Comparison of ENCODE assay signal across 10 mouse cellular contexts in genomic region chr12:30372293-30372692, GRCm38 (mm10). TPM values are rescaled to one million over a fixed set of nuclear protein-coding genes. Genes with fewer than 3 reads are reported as not detected.
A peak's percentile ranks its signal among the peaks of the same experiment; 100 is the strongest.
DNase-seq lines count a peak whose midpoint lies in the region; ATAC-seq lines count a peak whose summit lies in the region.
"Had no signal": no experiment of that assay in that cellular context is flagged by ENCODE, and none has a peak within 500 bp of the region (broad histone marks: within the 10 kb centered on the region; RNA-seq: fewer than 3 reads in every experiment).

No protein-coding gene starts in this region.

- H3K4me1 ChIP-seq in kidney, embryonic 14.5 days (ENCODE audit: control insufficient read depth, insufficient read depth, low read length), result 0 out of 2 replicates have a peak, but pooled peaks cover 6% of the 10 kb centered on the region
- peaks cover 13% of the 10 kb centered on the region for H3K4me1 ChIP-seq in heart, embryonic 13.5 days
- no peaks in the 10 kb centered on the region for H3K4me1 ChIP-seq in liver, embryonic 11.5 days (replicated peaks; ENCODE audit: control insufficient read depth, insufficient read depth, low read length)
- no peaks in the 10 kb centered on the region for H3K4me1 ChIP-seq in neural tube, embryonic 14.5 days (ENCODE audit: control insufficient read depth, insufficient read depth, low read length)

- peak overlapping the region; percentile 51 for H3K4me3 ChIP-seq in kidney, embryonic 14.5 days (ENCODE audit: low read length)
- H3K4me3 ChIP-seq in heart, embryonic 13.5 days, result peak overlapping the region; percentile 62
- H3K4me3 ChIP-seq in liver, embryonic 11.5 days (ENCODE audit: low read depth, low read length), result peak overlapping the region; percentile 47
- H3K4me3 ChIP-seq in neural tube, embryonic 14.5 days (ENCODE audit: low read depth, low read length), result peak overlapping the region; percentile 43

- no peaks in the 10 kb centered on the region for H3K36me3 ChIP-seq in kidney, embryonic 14.5 days (ENCODE audit: control insufficient read depth, insufficient read depth, low read length)
- no peaks in the 10 kb centered on the region for H3K36me3 ChIP-seq in heart, embryonic 13.5 days
- no peaks in the 10 kb centered on the region for H3K36me3 ChIP-seq in liver, embryonic 11.5 days (ENCODE audit: control insufficient read depth, insufficient read depth, low read length)
- no peaks in the 10 kb centered on the region for H3K36me3 ChIP-seq in neural tube, embryonic 14.5 days (ENCODE audit: control insufficient read depth, insufficient read depth, low read length)

- H3K9me3 ChIP-seq in kidney, embryonic 14.5 days (ENCODE audit: control insufficient read depth, low read length), result no peaks in the 10 kb centered on the region
- H3K9me3 ChIP-seq in heart, embryonic 13.5 days, result no peaks in the 10 kb centered on the region
- H3K9me3 ChIP-seq in liver, embryonic 11.5 days (ENCODE audit: control insufficient read depth, low read length), result no peaks in the 10 kb centered on the region
- no peaks in the 10 kb centered on the region for H3K9me3 ChIP-seq in neural tube, embryonic 14.5 days (ENCODE audit: control insufficient read depth, low read length)
- H3K9me3 ChIP-seq: megakaryocyte, embryonic 14.5 days had no signal

- peak overlapping the region; percentile 91 for H3K4me2 ChIP-seq in kidney, embryonic 14.5 days (replicated peaks; ENCODE audit: low read depth, low read length)
- H3K4me2 ChIP-seq in heart, embryonic 13.5 days, result peak overlapping the region; percentile 85
- H3K4me2 ChIP-seq in liver, embryonic 11.5 days, result peak overlapping the region; percentile 78
- peak overlapping the region; percentile 83 for H3K4me2 ChIP-seq in neural tube, embryonic 14.5 days (ENCODE audit: low read depth, low read length)

- H3K27ac ChIP-seq in kidney, embryonic 14.5 days (ENCODE audit: low read depth, low read length), result no peak overlapping the region
- H3K27ac ChIP-seq in heart, embryonic 13.5 days (replicated peaks), result no peak overlapping the region
- no peak overlapping the region for H3K27ac ChIP-seq in liver, embryonic 11.5 days (ENCODE audit: low read depth, low read length)
- no peak overlapping the region for H3K27ac ChIP-seq in neural tube, embryonic 14.5 days (ENCODE audit: low read depth, low read length)

- 50% methylated on average over 5 of the region's 5 CpGs for WGBS in kidney, embryonic 14.5 days
- 39% methylated on average over 5 of the region's 5 CpGs for WGBS in heart, embryonic 13.5 days
- WGBS in liver, embryonic 11.5 days, result 45% methylated on average over 5 of the region's 5 CpGs
- WGBS in neural tube, embryonic 14.5 days, result 54% methylated on average over 5 of the region's 5 CpGs

- no peak for DNase-seq in kidney, adult 11 months
- no peak for DNase-seq in liver, embryonic 11.5 days (ENCODE audit: low spot score)
- no peak for DNase-seq in gastrocnemius, postnatal 10 days
- DNase-seq in left cerebral cortex, adult 9 months (ENCODE audit: low spot score in 2 of 2), result no peak
- DNase-seq: gastrocnemius, postnatal 36 days had no signal

- H3K9ac ChIP-seq in kidney, embryonic 14.5 days (ENCODE audit: low read depth, low read length), result peak overlapping the region; percentile 59; the same call in 1 of the 2 replicates
- peak overlapping the region; percentile 78 for H3K9ac ChIP-seq in heart, embryonic 13.5 days
- no peak overlapping the region for H3K9ac ChIP-seq in liver, embryonic 11.5 days (ENCODE audit: low read depth, low read length)
- H3K9ac ChIP-seq in neural tube, embryonic 14.5 days (replicated peaks; ENCODE audit: low read depth, low read length), result peak overlapping the region; percentile 63; the same call in 1 of the 2 replicates

- no peak for ATAC-seq in kidney, embryonic 14.5 days (ENCODE audit: low FRiP score, low TSS enrichment)
- no peak for ATAC-seq in heart, embryonic 13.5 days (ENCODE audit: extremely low read depth, insufficient number of reproducible peaks, low FRiP score, low TSS enrichment)
- no peak for ATAC-seq in liver, embryonic 11.5 days (replicated peaks; ENCODE audit: low FRiP score)
- no peak for ATAC-seq in neural tube, embryonic 14.5 days (ENCODE audit: low read depth)
- ATAC-seq in CD4-positive, CD25-positive, alpha-beta regulatory T cell, adult 4 months, result no peak

- H3K27me3 ChIP-seq in kidney, embryonic 14.5 days (ENCODE audit: control insufficient read depth, insufficient read depth, low read length), result peaks cover 9% of the 10 kb centered on the region
- H3K27me3 ChIP-seq in heart, embryonic 13.5 days (replicated peaks), result peaks cover 10% of the 10 kb centered on the region
- H3K27me3 ChIP-seq in liver, embryonic 11.5 days (replicated peaks; ENCODE audit: control insufficient read depth, insufficient read depth, low read length), result no peaks in the 10 kb centered on the region
- H3K27me3 ChIP-seq in neural tube, embryonic 14.5 days (ENCODE audit: control insufficient read depth, insufficient read depth, low read length), result no peaks in the 10 kb centered on the region

RNA-seq across cellular contexts. Expression of gene Sntg2, which starts 0.9 kb away (rescaled TPM):
- 2.2 and 2.9 TPM in 2 replicates for polyA plus RNA-seq in kidney, embryonic 14.5 days (2014; fragmentation: Nextera tagmentation; extraction: Ambion mirVana)
- polyA plus RNA-seq in heart, embryonic 13.5 days (2015; fragmentation: Nextera tagmentation; extraction: Ambion mirVana), result 4.6 and 5.0 TPM in 2 replicates
- polyA plus RNA-seq in liver, embryonic 11.5 days (2014; fragmentation: Nextera tagmentation; extraction: Ambion mirVana), result 1.1 and 1.5 TPM in 2 replicates
- polyA plus RNA-seq in neural tube, embryonic 14.5 days (2014; fragmentation: Nextera tagmentation; extraction: Ambion mirVana), result 6.1 and 9.3 TPM in 2 replicates
- under 1 TPM; 0.70 to 0.99 TPM for total RNA-seq in gastrocnemius, postnatal 10 days (2021)
- not detected for polyA plus RNA-seq in CD4-positive, CD25-positive, alpha-beta regulatory T cell, adult 4 months (2017; shearing (Covaris generic))
